Mouse (Mus musculus): ENCODE results near the gene Elmo2. TPM values are rescaled to one million over a fixed set of nuclear protein-coding genes. Genes with fewer than 3 reads are reported as not detected.

Gene Elmo2
- polyA plus RNA-seq (2012; rRNA removed) = 95.0 and 148 TPM in 2 replicates

- Histone ChIP-seq H3K4me1 (ENCODE audit: control insufficient read depth, insufficient read depth, low read length) (peaks cover 28% of the 10 kb centered on the region), H3K4me3 (replicated peaks; ENCODE audit: extremely low read depth, low read depth, low read length) (peak within 1 kb of the TSS; percentile 71)
- peak; percentile 96 for DNase-seq
- peak; percentile 75 for TF ChIP-seq POLR2A (IDR thresholded peaks at IDR 0.05; ENCODE audit: borderline replicate concordance, extremely low read depth, low read depth, low read length)
- no peak for TF ChIP-seq CTCF (IDR thresholded peaks at IDR 0.05; ENCODE audit: insufficient read depth, low read length)
- under 1% methylated on average over 55 of the region's 55 CpGs for WGBS
Observed at GRCm38 (mm10) chr2:165326304-165327190, at the start of gene Elmo2. Gene Elmo2, minus strand, starts transcription at chr2:165326479.

GRCm38 (mm10) chr2:165376001-165376400, 49.7 kb upstream of the Elmo2 start:
- 56% methylated on average over 4 of the region's 4 CpGs for WGBS
- no peak for DNase-seq

GRCm38 (mm10) chr2:165375478-165375877, 49.2 kb upstream of the Elmo2 start:
- WGBS = 86% methylated on average over 5 of the region's 5 CpGs
- DNase-seq = no peak
- Histone ChIP-seq H3K4me1 (ENCODE audit: control insufficient read depth, insufficient read depth, low read length) (no peaks in the 10 kb centered on the region), H3K4me3 (replicated peaks; ENCODE audit: extremely low read depth, low read depth, low read length) (no peak overlapping the region)
- no peak for TF ChIP-seq POLR2A (IDR thresholded peaks at IDR 0.05; ENCODE audit: borderline replicate concordance, extremely low read depth, low read depth, low read length)
- TF ChIP-seq CTCF (IDR thresholded peaks at IDR 0.05; ENCODE audit: insufficient read depth, low read length) = no peak

More at GRCm38 (mm10) chr2:165376001-165376400, 49.7 kb upstream of the Elmo2 start:
- no peak for TF ChIP-seq CTCF (IDR thresholded peaks at IDR 0.05; ENCODE audit: insufficient read depth, low read length)
- no peak for TF ChIP-seq POLR2A (IDR thresholded peaks at IDR 0.05; ENCODE audit: borderline replicate concordance, extremely low read depth, low read depth, low read length)
- H3K4me1 ChIP-seq (ENCODE audit: control insufficient read depth, insufficient read depth, low read length) = no peaks in the 10 kb centered on the region
- no peak overlapping the region for H3K4me3 ChIP-seq (replicated peaks; ENCODE audit: extremely low read depth, low read depth, low read length)

- 0 out of 2 replicates have a peak, but pooled peaks cover 4% of the 10 kb centered on the region for H3K4me1 ChIP-seq (ENCODE audit: control insufficient read depth, insufficient read depth, low read length)
- WGBS = 15% methylated on average over 3 of the region's 3 CpGs
- H3K4me3 ChIP-seq (replicated peaks; ENCODE audit: extremely low read depth, low read depth, low read length) = no peak overlapping the region
- DNase-seq = no peak
- no peak for TF ChIP-seq CTCF (IDR thresholded peaks at IDR 0.05; ENCODE audit: insufficient read depth, low read length)
- no peak for TF ChIP-seq POLR2A (IDR thresholded peaks at IDR 0.05; ENCODE audit: borderline replicate concordance, extremely low read depth, low read depth, low read length)
Observed at GRCm38 (mm10) chr2:165371066-165371465, 44.8 kb upstream of the Elmo2 start.

- TF ChIP-seq POLR2A (IDR thresholded peaks at IDR 0.05; ENCODE audit: borderline replicate concordance, extremely low read depth, low read depth, low read length) (no peak), CTCF (IDR thresholded peaks at IDR 0.05; ENCODE audit: insufficient read depth, low read length) (no peak)
- no peak for DNase-seq
- 0 out of 2 replicates have a peak, but pooled peaks cover 4% of the 10 kb centered on the region for H3K4me1 ChIP-seq (ENCODE audit: control insufficient read depth, insufficient read depth, low read length)
- WGBS = 62% methylated on average over 3 of the region's 3 CpGs
- no peak overlapping the region for H3K4me3 ChIP-seq (replicated peaks; ENCODE audit: extremely low read depth, low read depth, low read length)
Observed at GRCm38 (mm10) chr2:165370348-165370747, 44.1 kb upstream of the Elmo2 start.

- TF ChIP-seq CTCF (IDR thresholded peaks at IDR 0.05; ENCODE audit: insufficient read depth, low read length) (no peak), POLR2A (IDR thresholded peaks at IDR 0.05; ENCODE audit: borderline replicate concordance, extremely low read depth, low read depth, low read length) (no peak)
- H3K4me3 ChIP-seq (replicated peaks; ENCODE audit: extremely low read depth, low read depth, low read length) = peak within 1 kb of the TSS; percentile 28
- 4% methylated on average over 27 of the region's 27 CpGs for WGBS
Observed at GRCm38 (mm10) chr2:165368496-165368895, 42.2 kb upstream of the Elmo2 start, which contains the start of gene Zfp663. Gene Zfp663, minus strand, starts transcription at chr2:165368729.

GRCm38 (mm10) chr2:165367868-165368439, 41.7 kb upstream of the Elmo2 start:
- 2% methylated on average over 13 of the region's 13 CpGs for WGBS
- TF ChIP-seq CTCF (IDR thresholded peaks at IDR 0.05; ENCODE audit: insufficient read depth, low read length) (no peak), POLR2A (IDR thresholded peaks at IDR 0.05; ENCODE audit: borderline replicate concordance, extremely low read depth, low read depth, low read length) (no peak)
- peak overlapping the region; percentile 28 for H3K4me3 ChIP-seq (replicated peaks; ENCODE audit: extremely low read depth, low read depth, low read length)

More at GRCm38 (mm10) chr2:165368496-165368895, 42.2 kb upstream of the Elmo2 start, which contains the start of gene Zfp663:
- DNase-seq = no peak
- H3K4me1 ChIP-seq (ENCODE audit: control insufficient read depth, insufficient read depth, low read length) = 0 out of 2 replicates have a peak, but pooled peaks cover 4% of the 10 kb centered on the region

GRCm38 (mm10) chr2:165367047-165367520, 40.8 kb upstream of the Elmo2 start:
- peak; percentile 59 for DNase-seq
- WGBS = 9% methylated on average over 6 of the region's 8 CpGs
- peak overlapping the region; percentile 46 for H3K4me3 ChIP-seq (replicated peaks; ENCODE audit: extremely low read depth, low read depth, low read length)
- 0 out of 2 replicates have a peak, but pooled peaks cover 4% of the 10 kb centered on the region for H3K4me1 ChIP-seq (ENCODE audit: control insufficient read depth, insufficient read depth, low read length)
- TF ChIP-seq CTCF (IDR thresholded peaks at IDR 0.05; ENCODE audit: insufficient read depth, low read length) (no peak), POLR2A (IDR thresholded peaks at IDR 0.05; ENCODE audit: borderline replicate concordance, extremely low read depth, low read depth, low read length) (no peak)

More at GRCm38 (mm10) chr2:165367868-165368439, 41.7 kb upstream of the Elmo2 start:
- H3K4me1 ChIP-seq (ENCODE audit: control insufficient read depth, insufficient read depth, low read length) = 0 out of 2 replicates have a peak, but pooled peaks cover 4% of the 10 kb centered on the region
- peak; percentile 15 for DNase-seq

Data from lung, adult 2 months (tissue).